Mouse (Mus musculus) megakaryocyte, embryonic 14.5 days (primary cell): Measurements from ENCODE around the gene Bloc1s5.

Experiments used
- FLI1 ChIP-seq: IDR thresholded peaks from 2 replicates; pipeline ENCODE4 v1.6.1; 2012; ENCODE audit warnings: low read length, inconsistent platforms, mixed read lengths
- GATA1 ChIP-seq: IDR thresholded peaks from 3 replicates; pipeline ENCODE4 v1.6.1; 2012; ENCODE audit warnings: mixed read lengths, low read length, inconsistent platforms, borderline replicate concordance

- TF ChIP-seq FLI1 (no peak), GATA1 (no peak)
These were observed 21.3 kb downstream of the Bloc1s5 start for GRCm38 (mm10) chr13:38613583-38613982.
